Mouse (Mus musculus) mesoderm, embryonic 11.5 days (tissue): ENCODE measurements around the gene Ap5m1.
"Not testable (repeated sequence)": the region's sequence is repeated elsewhere in the genome, so short reads cannot be mapped to it uniquely, and the experiment has no call there.

Source experiments
- DNase-seq: peaks from one replicate; pipeline ENCODE4 v3.0.0-alpha.2; 2012; ENCODE audit warnings: low read depth, low spot score

Gene Ap5m1

GRCm38 (mm10) chr14:49065529-49066273 lies at the start of gene Ap5m1:
Ap5m1 (plus strand) TSS chr14:49066097.
- DNase-seq = peak; percentile 36

- no peak for DNase-seq
These were observed 46.1 kb upstream of the Ap5m1 start for GRCm38 (mm10) chr14:49019765-49020164.

GRCm38 (mm10) chr14:49027040-49027778 lies 38.7 kb upstream of the Ap5m1 start:
- DNase-seq = no peak

GRCm38 (mm10) chr14:49027779-49028368 lies 38.0 kb upstream of the Ap5m1 start:
- DNase-seq = no peak

- no peak for DNase-seq
These were observed 36.9 kb upstream of the Ap5m1 start for GRCm38 (mm10) chr14:49028991-49029390.

GRCm38 (mm10) chr14:49045610-49046009 lies 20.3 kb upstream of the Ap5m1 start:
- no peak for DNase-seq

GRCm38 (mm10) chr14:49049492-49049891 lies 16.4 kb upstream of the Ap5m1 start:
- no peak for DNase-seq

- no peak for DNase-seq
These were observed 2.1 kb upstream of the Ap5m1 start for GRCm38 (mm10) chr14:49063838-49064237.

GRCm38 (mm10) chr14:49066274-49066823 lies 452 bp downstream of the Ap5m1 start, which contains the start of gene Exoc5:
Exoc5 (minus strand) TSS chr14:49066653.
- DNase-seq = peak; percentile 95

GRCm38 (mm10) chr14:49072837-49073236 lies 6.9 kb downstream of the Ap5m1 start:
- DNase-seq = no peak

GRCm38 (mm10) chr14:49073896-49074295 lies 8.0 kb downstream of the Ap5m1 start:
- DNase-seq = no peak

- DNase-seq = no peak
These were observed 8.5 kb downstream of the Ap5m1 start for GRCm38 (mm10) chr14:49074361-49074760.

- no peak for DNase-seq
These were observed 12.9 kb downstream of the Ap5m1 start for GRCm38 (mm10) chr14:49078820-49079219.

- no peak for DNase-seq
These were observed 20.6 kb downstream of the Ap5m1 start for GRCm38 (mm10) chr14:49086522-49086921.

- no peak for DNase-seq
These were observed 22.5 kb downstream of the Ap5m1 start for GRCm38 (mm10) chr14:49088155-49089048.

- DNase-seq = no peak
These were observed 23.7 kb downstream of the Ap5m1 start for GRCm38 (mm10) chr14:49089461-49090058.

- DNase-seq = no peak
These were observed 24.2 kb downstream of the Ap5m1 start for GRCm38 (mm10) chr14:49090102-49090501.

GRCm38 (mm10) chr14:49091277-49091676 lies 25.4 kb downstream of the Ap5m1 start:
- no peak for DNase-seq

GRCm38 (mm10) chr14:49091755-49092154 lies 25.9 kb downstream of the Ap5m1 start:
- not testable (repeated sequence) for DNase-seq

GRCm38 (mm10) chr14:49118381-49118780 lies 52.5 kb downstream of the Ap5m1 start:
- DNase-seq = peak; percentile 61

GRCm38 (mm10) chr14:49121723-49122122 lies 55.8 kb downstream of the Ap5m1 start:
- no peak for DNase-seq
